Mouse (Mus musculus): ENCODE measurements around the gene Clec16a. TPM values are rescaled to one million over a fixed set of nuclear protein-coding genes. Genes with fewer than 3 reads are reported as not detected.

Gene Clec16a
- total and polyA plus RNA-seq, 3 experiments, result 20.0 to 24.2 (median 20.5) TPM

GRCm38 (mm10) chr16:10700160-10700559 lies 155.0 kb downstream of the Clec16a start:
- Histone ChIP-seq H3K4me3 (replicated peaks in 1 of 3; ENCODE audit: low read depth in 2 of 3, low read length in 2 of 3, poor library complexity in 1 of 3) (no peak overlapping the region), H3K9ac (ENCODE audit: insufficient read depth, low read depth) (no peak overlapping the region), H3K9me3 (replicated peaks; ENCODE audit: low read length) (no peaks in the 10 kb centered on the region), H3K4me2 (ENCODE audit: insufficient read depth, low read depth, poor library complexity, severe bottlenecking) (no peak overlapping the region), H3K4me1 (ENCODE audit: control insufficient read depth in 1 of 2, insufficient read depth in 2 of 2) (peaks cover 2 to 9% of the 10 kb centered on the region in 2 experiments; a peak in 3 of 4 replicates), H3K27ac (ENCODE audit: insufficient read depth, low read depth) (no peak overlapping the region), H3K27me3 (replicated peaks) (no peaks in the 10 kb centered on the region), H3K79me2 (replicated peaks; ENCODE audit: control insufficient read depth, extremely low read depth, insufficient read depth, poor library complexity, severe bottlenecking) (no peaks in the 10 kb centered on the region), H3K36me3 (replicated peaks in 1 of 2; ENCODE audit: control insufficient read depth in 1 of 2, insufficient read depth in 1 of 2, low read length in 1 of 2) (no peaks in the 10 kb centered on the region)
- no peak for DNase-seq (ENCODE audit: extremely low read depth)
- in situ Hi-C loops (cut with MboI; ENCODE audit: low pct_ligation_motif_present, low pct_unique_long_range_greater_than_20kb, low sequenced_read_pairs), result no loop called here
- dilution Hi-C loops (cut with MboI; ENCODE audit: extremely low pct_ligation_motif_present, extremely low pct_unique_long_range_greater_than_20kb, low sequenced_read_pairs), result no loop called here
- no peak for TF ChIP-seq BHLHE40 (IDR thresholded peaks at IDR 0.05; ENCODE audit: low read depth, low read length)
- no peak for TF ChIP-seq ETS1 (conservative IDR thresholded peaks at IDR 0.05; ENCODE audit: low read depth, low read length)
- TF ChIP-seq NELFE (IDR thresholded peaks at IDR 0.05; ENCODE audit: low read depth, low read length), result no peak
- TF ChIP-seq ZKSCAN1 (IDR thresholded peaks at IDR 0.05; ENCODE audit: borderline replicate concordance, low read depth, low read length), result no peak
- no peak for TF ChIP-seq RAD21 (IDR thresholded peaks at IDR 0.05; ENCODE audit: low read depth, low read length)

GRCm38 (mm10) chr16:10702399-10702798 lies 157.3 kb downstream of the Clec16a start:
- no peak for DNase-seq (ENCODE audit: extremely low read depth)
- dilution Hi-C loops (cut with MboI; ENCODE audit: extremely low pct_ligation_motif_present, extremely low pct_unique_long_range_greater_than_20kb, low sequenced_read_pairs), result no loop called here

GRCm38 (mm10) chr16:10703932-10704331 lies 158.8 kb downstream of the Clec16a start:
- Histone ChIP-seq H3K4me1 (ENCODE audit: control insufficient read depth in 1 of 2, insufficient read depth in 2 of 2) (peaks cover 2 to 9% of the 10 kb centered on the region in 2 experiments; a peak in 3 of 4 replicates), H3K36me3 (replicated peaks in 1 of 2; ENCODE audit: control insufficient read depth in 1 of 2, insufficient read depth in 1 of 2, low read length in 1 of 2) (no peaks in the 10 kb centered on the region), H3K27ac (ENCODE audit: insufficient read depth, low read depth) (no peak overlapping the region), H3K9me3 (replicated peaks; ENCODE audit: low read length) (no peaks in the 10 kb centered on the region), H3K79me2 (replicated peaks; ENCODE audit: control insufficient read depth, extremely low read depth, insufficient read depth, poor library complexity, severe bottlenecking) (no peaks in the 10 kb centered on the region), H3K9ac (ENCODE audit: insufficient read depth, low read depth) (no peak overlapping the region), H3K4me3 (replicated peaks in 1 of 3; ENCODE audit: low read depth in 2 of 3, low read length in 2 of 3, poor library complexity in 1 of 3) (no peak overlapping the region), H3K27me3 (replicated peaks) (no peaks in the 10 kb centered on the region), H3K4me2 (ENCODE audit: insufficient read depth, low read depth, poor library complexity, severe bottlenecking) (no peak overlapping the region)
- no peak for DNase-seq (ENCODE audit: extremely low read depth)
- dilution Hi-C loops (cut with MboI; ENCODE audit: extremely low pct_ligation_motif_present, extremely low pct_unique_long_range_greater_than_20kb, low sequenced_read_pairs) (no loop called here), in situ Hi-C loops (cut with MboI; ENCODE audit: low pct_ligation_motif_present, low pct_unique_long_range_greater_than_20kb, low sequenced_read_pairs) (no loop called here)
- TF ChIP-seq ELF1 (IDR thresholded peaks at IDR 0.05; ENCODE audit: low read depth, low read length) (no peak), ZKSCAN1 (IDR thresholded peaks at IDR 0.05; ENCODE audit: borderline replicate concordance, low read depth, low read length) (no peak), MEF2A (IDR thresholded peaks at IDR 0.05; ENCODE audit: borderline replicate concordance, low read depth, low read length) (no peak), MAX (IDR thresholded peaks at IDR 0.05; ENCODE audit: low read length) (no peak), ZMIZ1 (IDR thresholded peaks at IDR 0.05; ENCODE audit: low read depth, low read length) (no peak), TCF12 (IDR thresholded peaks at IDR 0.05; ENCODE audit: low read depth, low read length) (no peak), RCOR1 (conservative IDR thresholded peaks at IDR 0.05; ENCODE audit: low read depth, low read length) (no peak), NRF1 (IDR thresholded peaks at IDR 0.05; ENCODE audit: low read depth, low read length) (no peak), POLR2AphosphoS2 (IDR thresholded peaks at IDR 0.05; ENCODE audit: low read depth, low read length) (no peak), USF1 (IDR thresholded peaks at IDR 0.05; ENCODE audit: low read depth, low read length) (no peak)

More at GRCm38 (mm10) chr16:10702399-10702798, 157.3 kb downstream of the Clec16a start:
- Histone ChIP-seq H3K9me3 (replicated peaks; ENCODE audit: low read length) (no peaks in the 10 kb centered on the region), H3K4me3 (replicated peaks in 1 of 3; ENCODE audit: low read depth in 2 of 3, low read length in 2 of 3, poor library complexity in 1 of 3) (no peak overlapping the region), H3K27ac (ENCODE audit: insufficient read depth, low read depth) (no peak overlapping the region), H3K79me2 (replicated peaks; ENCODE audit: control insufficient read depth, extremely low read depth, insufficient read depth, poor library complexity, severe bottlenecking) (no peaks in the 10 kb centered on the region), H3K4me1 (ENCODE audit: control insufficient read depth in 1 of 2, insufficient read depth in 2 of 2) (peaks cover 2 to 9% of the 10 kb centered on the region in 2 experiments; a peak in 3 of 4 replicates), H3K36me3 (replicated peaks in 1 of 2; ENCODE audit: control insufficient read depth in 1 of 2, insufficient read depth in 1 of 2, low read length in 1 of 2) (no peaks in the 10 kb centered on the region), H3K9ac (ENCODE audit: insufficient read depth, low read depth) (no peak overlapping the region), H3K4me2 (ENCODE audit: insufficient read depth, low read depth, poor library complexity, severe bottlenecking) (no peak overlapping the region), H3K27me3 (replicated peaks) (no peaks in the 10 kb centered on the region)
- TF ChIP-seq HCFC1 (IDR thresholded peaks at IDR 0.05; ENCODE audit: low read depth, low read length) (no peak), MAZ (IDR thresholded peaks at IDR 0.05; ENCODE audit: low read depth, low read length) (no peak), TBP (conservative IDR thresholded peaks at IDR 0.05; ENCODE audit: low read depth, low read length) (no peak), IRF4 (IDR thresholded peaks at IDR 0.05; ENCODE audit: low read depth, low read length) (no peak), TCF12 (IDR thresholded peaks at IDR 0.05; ENCODE audit: low read depth, low read length) (no peak)
- in situ Hi-C loops (cut with MboI; ENCODE audit: low pct_ligation_motif_present, low pct_unique_long_range_greater_than_20kb, low sequenced_read_pairs), result no loop called here
